Mouse (Mus musculus): ENCODE results near the gene Icam1. TPM values are rescaled to one million over a fixed set of nuclear protein-coding genes. Genes with fewer than 3 reads are reported as not detected.
A peak's percentile ranks its signal among the peaks of the same experiment; 100 is the strongest.

The Icam1 gene
- polyA plus RNA-seq (2014; fragmentation: Nextera tagmentation; extraction: Ambion mirVana), result 5.6 TPM in 2 replicates

GRCm38 (mm10) chr9:21015571-21016130 is at the start of gene Icam1:
TSS of gene Icam1 (plus strand) at chr9:21015985.
- DNase-seq (ENCODE audit: low spot score) (no peak), ATAC-seq (ENCODE audit: insufficient read depth, low FRiP score, low TSS enrichment) (no peak)
- no peaks in the 10 kb centered on the region for H3K36me3 ChIP-seq (ENCODE audit: control insufficient read depth, insufficient read depth, low read length)
- peak within 1 kb of the TSS; percentile 20 for H3K4me3 ChIP-seq (ENCODE audit: low read depth, low read length)
- H3K9me3 ChIP-seq (ENCODE audit: control insufficient read depth, low read length), result no peaks in the 10 kb centered on the region
- peaks cover 6% of the 10 kb centered on the region; the same call in 1 of the 2 replicates for H3K4me1 ChIP-seq (ENCODE audit: control insufficient read depth, insufficient read depth, low read length)
- peak within 1 kb of the TSS; percentile 35; the same call in 1 of the 2 replicates for H3K4me2 ChIP-seq (ENCODE audit: low read depth)
- H3K27me3 ChIP-seq (ENCODE audit: control insufficient read depth, insufficient read depth, low read length), result peaks cover 43% of the 10 kb centered on the region
- under 1% methylated on average over 30 of the region's 30 CpGs for WGBS
- H3K27ac ChIP-seq (ENCODE audit: low read depth, low read length), result 0 out of 2 replicates have a peak within 1 kb of the TSS, but pooled peaks have one; percentile 6
- H3K9ac ChIP-seq (ENCODE audit: low read length), result no peak within 1 kb of the TSS; the same call in 1 of the 2 replicates

GRCm38 (mm10) chr9:20966008-20966407 is 49.8 kb upstream of the Icam1 start:
- Histone ChIP-seq H3K9me3 (ENCODE audit: control insufficient read depth, low read length) (no peaks in the 10 kb centered on the region), H3K4me1 (ENCODE audit: control insufficient read depth, insufficient read depth, low read length) (no peaks in the 10 kb centered on the region), H3K4me3 (ENCODE audit: low read depth, low read length) (no peak overlapping the region), H3K27me3 (ENCODE audit: control insufficient read depth, insufficient read depth, low read length) (no peaks in the 10 kb centered on the region), H3K9ac (ENCODE audit: low read length) (no peak overlapping the region), H3K4me2 (ENCODE audit: low read depth) (no peak overlapping the region), H3K36me3 (ENCODE audit: control insufficient read depth, insufficient read depth, low read length) (peaks cover 5% of the 10 kb centered on the region), H3K27ac (ENCODE audit: low read depth, low read length) (no peak overlapping the region)
- DNase-seq (ENCODE audit: low spot score) (no peak), ATAC-seq (ENCODE audit: insufficient read depth, low FRiP score, low TSS enrichment) (no peak)
- 78% methylated on average over 3 of the region's 3 CpGs for WGBS

GRCm38 (mm10) chr9:20966747-20967146 is 49.0 kb upstream of the Icam1 start:
- WGBS, result 80% methylated on average over 5 of the region's 5 CpGs
- no peak overlapping the region for H3K9ac ChIP-seq (ENCODE audit: low read length)
- no peak overlapping the region for H3K4me2 ChIP-seq (ENCODE audit: low read depth)
- H3K36me3 ChIP-seq (ENCODE audit: control insufficient read depth, insufficient read depth, low read length), result peaks cover 5% of the 10 kb centered on the region
- DNase-seq (ENCODE audit: low spot score) (no peak), ATAC-seq (ENCODE audit: insufficient read depth, low FRiP score, low TSS enrichment) (no peak)
- no peak overlapping the region for H3K27ac ChIP-seq (ENCODE audit: low read depth, low read length)
- H3K4me3 ChIP-seq (ENCODE audit: low read depth, low read length), result no peak overlapping the region
- no peaks in the 10 kb centered on the region for H3K9me3 ChIP-seq (ENCODE audit: control insufficient read depth, low read length)
- no peaks in the 10 kb centered on the region for H3K27me3 ChIP-seq (ENCODE audit: control insufficient read depth, insufficient read depth, low read length)
- no peaks in the 10 kb centered on the region for H3K4me1 ChIP-seq (ENCODE audit: control insufficient read depth, insufficient read depth, low read length)

GRCm38 (mm10) chr9:20971751-20972140 is 44.0 kb upstream of the Icam1 start:
- no peak for DNase-seq (ENCODE audit: low spot score)
- H3K4me1 ChIP-seq (ENCODE audit: control insufficient read depth, insufficient read depth, low read length), result peaks cover 21% of the 10 kb centered on the region
- peak overlapping the region; percentile 49; the same call in 1 of the 2 replicates for H3K9ac ChIP-seq (ENCODE audit: low read length)
- H3K4me2 ChIP-seq (ENCODE audit: low read depth), result peak overlapping the region; percentile 42
- ATAC-seq (ENCODE audit: insufficient read depth, low FRiP score, low TSS enrichment), result no peak
- peaks cover 4% of the 10 kb centered on the region; the same call in 1 of the 2 replicates for H3K36me3 ChIP-seq (ENCODE audit: control insufficient read depth, insufficient read depth, low read length)
- H3K27me3 ChIP-seq (ENCODE audit: control insufficient read depth, insufficient read depth, low read length), result no peaks in the 10 kb centered on the region
- 0 out of 2 replicates have a peak overlapping the region, but pooled peaks have one; percentile 14 for H3K27ac ChIP-seq (ENCODE audit: low read depth, low read length)
- H3K4me3 ChIP-seq (ENCODE audit: low read depth, low read length), result no peak overlapping the region
- no peaks in the 10 kb centered on the region for H3K9me3 ChIP-seq (ENCODE audit: control insufficient read depth, low read length)
- 57% methylated on average over 7 of the region's 7 CpGs for WGBS

GRCm38 (mm10) chr9:20972141-20972992 is 43.4 kb upstream of the Icam1 start:
- DNase-seq (ENCODE audit: low spot score), result peak; percentile 66
- Histone ChIP-seq H3K4me2 (ENCODE audit: low read depth) (peak overlapping the region; percentile 42), H3K9ac (ENCODE audit: low read length) (peak overlapping the region; percentile 49), H3K27me3 (ENCODE audit: control insufficient read depth, insufficient read depth, low read length) (no peaks in the 10 kb centered on the region), H3K36me3 (ENCODE audit: control insufficient read depth, insufficient read depth, low read length) (peaks cover 4% of the 10 kb centered on the region; the same call in 1 of the 2 replicates), H3K4me1 (ENCODE audit: control insufficient read depth, insufficient read depth, low read length) (peaks cover 21% of the 10 kb centered on the region), H3K9me3 (ENCODE audit: control insufficient read depth, low read length) (no peaks in the 10 kb centered on the region), H3K4me3 (ENCODE audit: low read depth, low read length) (peak overlapping the region; percentile 15; the same call in 1 of the 2 replicates), H3K27ac (ENCODE audit: low read depth, low read length) (peak overlapping the region; percentile 57; the same call in 1 of the 2 replicates)
- 35% methylated on average over 28 of the region's 28 CpGs for WGBS
- peak; percentile 31; the same call in 1 of the 2 replicates for ATAC-seq (ENCODE audit: insufficient read depth, low FRiP score, low TSS enrichment)

GRCm38 (mm10) chr9:20973001-20973681 is 42.6 kb upstream of the Icam1 start:
- H3K4me3 ChIP-seq (ENCODE audit: low read depth, low read length), result peak overlapping the region; percentile 15; the same call in 1 of the 2 replicates
- H3K27ac ChIP-seq (ENCODE audit: low read depth, low read length), result peak overlapping the region; percentile 57; the same call in 1 of the 2 replicates

GRCm38 (mm10) chr9:20973682-20974075 is 42.1 kb upstream of the Icam1 start:
- no peak for DNase-seq (ENCODE audit: low spot score)
- H3K4me3 ChIP-seq (ENCODE audit: low read depth, low read length), result no peak overlapping the region
- H3K9me3 ChIP-seq (ENCODE audit: control insufficient read depth, low read length), result no peaks in the 10 kb centered on the region
- no peaks in the 10 kb centered on the region for H3K27me3 ChIP-seq (ENCODE audit: control insufficient read depth, insufficient read depth, low read length)
- no peak for ATAC-seq (ENCODE audit: insufficient read depth, low FRiP score, low TSS enrichment)
- WGBS, result 62% methylated on average over 6 of the region's 6 CpGs
- H3K9ac ChIP-seq (ENCODE audit: low read length), result no peak overlapping the region
- peak overlapping the region; percentile 1 for H3K4me2 ChIP-seq (ENCODE audit: low read depth)
- H3K27ac ChIP-seq (ENCODE audit: low read depth, low read length), result no peak overlapping the region
- peaks cover 21% of the 10 kb centered on the region for H3K4me1 ChIP-seq (ENCODE audit: control insufficient read depth, insufficient read depth, low read length)
- no peaks in the 10 kb centered on the region for H3K36me3 ChIP-seq (ENCODE audit: control insufficient read depth, insufficient read depth, low read length)

More at GRCm38 (mm10) chr9:20973001-20973681, 42.6 kb upstream of the Icam1 start:
- Histone ChIP-seq H3K4me2 (ENCODE audit: low read depth) (peak overlapping the region; percentile 42), H3K9ac (ENCODE audit: low read length) (peak overlapping the region; percentile 49; the same call in 1 of the 2 replicates), H3K4me1 (ENCODE audit: control insufficient read depth, insufficient read depth, low read length) (peaks cover 21% of the 10 kb centered on the region), H3K9me3 (ENCODE audit: control insufficient read depth, low read length) (no peaks in the 10 kb centered on the region), H3K27me3 (ENCODE audit: control insufficient read depth, insufficient read depth, low read length) (no peaks in the 10 kb centered on the region), H3K36me3 (ENCODE audit: control insufficient read depth, insufficient read depth, low read length) (no peaks in the 10 kb centered on the region)
- DNase-seq (ENCODE audit: low spot score), result no peak
- ATAC-seq (ENCODE audit: insufficient read depth, low FRiP score, low TSS enrichment), result no peak
- 62% methylated on average over 4 of the region's 4 CpGs for WGBS

GRCm38 (mm10) chr9:20975431-20976215 is 40.2 kb upstream of the Icam1 start:
- DNase-seq (ENCODE audit: low spot score), result peak; percentile 43
- Histone ChIP-seq H3K9ac (ENCODE audit: low read length) (peak overlapping the region; percentile 73), H3K9me3 (ENCODE audit: control insufficient read depth, low read length) (no peaks in the 10 kb centered on the region), H3K27ac (ENCODE audit: low read depth, low read length) (peak overlapping the region; percentile 49), H3K4me3 (ENCODE audit: low read depth, low read length) (peak overlapping the region; percentile 66), H3K4me2 (ENCODE audit: low read depth) (peak overlapping the region; percentile 93), H3K36me3 (ENCODE audit: control insufficient read depth, insufficient read depth, low read length) (no peaks in the 10 kb centered on the region), H3K27me3 (ENCODE audit: control insufficient read depth, insufficient read depth, low read length) (no peaks in the 10 kb centered on the region), H3K4me1 (ENCODE audit: control insufficient read depth, insufficient read depth, low read length) (peaks cover 21% of the 10 kb centered on the region)
- WGBS, result under 1% methylated on average over 44 of the region's 45 CpGs
- ATAC-seq (ENCODE audit: insufficient read depth, low FRiP score, low TSS enrichment), result peak; percentile 35; the same call in 1 of the 2 replicates
